Comparison of ENCODE assay signal across 9 mouse cellular contexts in the genomic region with DNA sequence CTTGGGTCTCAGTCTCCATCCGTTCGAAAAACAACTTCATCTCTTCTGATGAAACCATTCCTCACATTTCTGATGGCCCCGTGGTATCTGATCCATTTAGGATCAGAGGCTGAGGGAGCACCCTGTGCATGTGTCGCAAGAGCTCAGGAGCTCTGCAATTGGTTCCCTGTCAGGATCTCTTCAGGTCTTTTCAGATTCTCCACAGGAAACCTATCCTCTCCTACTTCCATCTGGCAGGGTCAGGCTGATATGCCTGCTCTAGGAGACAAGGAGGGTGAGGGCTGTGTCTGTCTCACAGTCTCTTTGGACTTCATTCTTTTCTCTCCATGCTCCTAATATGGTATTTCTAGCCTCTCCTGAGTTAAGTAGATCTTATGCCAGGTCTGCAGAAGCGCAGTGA. TPM values are rescaled to one million over a fixed set of nuclear protein-coding genes. Genes with fewer than 3 reads are reported as not detected.
DNase-seq lines count a peak whose midpoint lies in the region; ATAC-seq and TF ChIP-seq lines count a peak whose summit lies in the region.
"Had no signal": no experiment of that assay in that cellular context is flagged by ENCODE, and none has a peak within 500 bp of the region (broad histone marks: within the 10 kb centered on the region; RNA-seq: fewer than 3 reads in every experiment).

No protein-coding gene starts in this region.

- no peak overlapping the region for H3K4me3 ChIP-seq in heart, embryonic 10.5 days
- peak overlapping the region; percentile 25 for H3K4me3 ChIP-seq in lung, embryonic 16.5 days (ENCODE audit: low read length)
- H3K4me3 ChIP-seq in lung, adult 2 months (replicated peaks; ENCODE audit: extremely low read depth, low read depth, low read length) = no peak overlapping the region
- H3K4me3 ChIP-seq in embryonic facial prominence, embryonic 10.5 days = no peak overlapping the region
- peak overlapping the region; percentile 43 for H3K4me3 ChIP-seq in small intestine, adult 2 months (ENCODE audit: low read depth, low read length)
- no peak overlapping the region for H3K4me3 ChIP-seq in neural tube, embryonic 15.5 days (replicated peaks)
- H3K4me3 ChIP-seq: limb, embryonic 15.5 days had no signal

- no peak for ATAC-seq in lung, embryonic 16.5 days (ENCODE audit: low read depth)
- ATAC-seq in neural tube, embryonic 15.5 days (ENCODE audit: low FRiP score) = no peak

- H3K36me3 ChIP-seq in heart, embryonic 10.5 days = no peaks in the 10 kb centered on the region
- no peaks in the 10 kb centered on the region for H3K36me3 ChIP-seq in lung, embryonic 16.5 days (ENCODE audit: control insufficient read depth, insufficient read depth, low read length)
- no peaks in the 10 kb centered on the region for H3K36me3 ChIP-seq in embryonic facial prominence, embryonic 10.5 days (replicated peaks)
- H3K36me3 ChIP-seq in small intestine, adult 2 months (ENCODE audit: control insufficient read depth, insufficient read depth, low read length) = no peaks in the 10 kb centered on the region
- no peaks in the 10 kb centered on the region for H3K36me3 ChIP-seq in neural tube, embryonic 15.5 days
- H3K36me3 ChIP-seq: limb, embryonic 15.5 days had no signal

- H3K9ac ChIP-seq in lung, embryonic 16.5 days (ENCODE audit: low read length) = peak overlapping the region; percentile 29
- no peak overlapping the region for H3K9ac ChIP-seq in neural tube, embryonic 15.5 days (replicated peaks)
- H3K9ac ChIP-seq: limb, embryonic 15.5 days had no signal

- H3K4me1 ChIP-seq in heart, embryonic 10.5 days = peaks cover 40% of the 10 kb centered on the region
- peaks cover 28% of the 10 kb centered on the region for H3K4me1 ChIP-seq in lung, embryonic 16.5 days (replicated peaks; ENCODE audit: control insufficient read depth, insufficient read depth, low read length)
- H3K4me1 ChIP-seq in lung, adult 2 months (ENCODE audit: control insufficient read depth, insufficient read depth, low read length) = peaks cover 15% of the 10 kb centered on the region
- H3K4me1 ChIP-seq in embryonic facial prominence, embryonic 10.5 days = peaks cover 41% of the 10 kb centered on the region
- H3K4me1 ChIP-seq in small intestine, adult 2 months (ENCODE audit: control insufficient read depth, insufficient read depth, insufficient read length, low read length) = peaks cover 14% of the 10 kb centered on the region
- H3K4me1 ChIP-seq in neural tube, embryonic 15.5 days = peaks cover 32% of the 10 kb centered on the region

- H3K4me2 ChIP-seq in lung, embryonic 16.5 days (ENCODE audit: low read depth, low read length) = peak overlapping the region; percentile 41
- H3K4me2 ChIP-seq in neural tube, embryonic 15.5 days = no peak overlapping the region; the same call in 1 of the 2 replicates
- H3K4me2 ChIP-seq: limb, embryonic 15.5 days had no signal

- WGBS in heart, embryonic 10.5 days = 87% methylated on average over 5 of the region's 5 CpGs
- 80% methylated on average over 5 of the region's 5 CpGs for WGBS in lung, embryonic 16.5 days
- WGBS in lung, adult 2 months = 64% methylated on average over 5 of the region's 5 CpGs
- 93% methylated on average over 5 of the region's 5 CpGs for WGBS in embryonic facial prominence, embryonic 10.5 days
- WGBS in small intestine, adult 2 months = 89% methylated on average over 5 of the region's 5 CpGs
- 94% methylated on average over 5 of the region's 5 CpGs for WGBS in neural tube, embryonic 15.5 days

- intact Hi-C loops in heart, postnatal 10 days (cut with DNase I) = no loop called here

- no peak for DNase-seq in heart, embryonic 10.5 days (ENCODE audit: low spot score)
- DNase-seq in heart, postnatal 10 days = no peak
- no peak for DNase-seq in lung, adult 2 months
- no peak for DNase-seq in embryonic facial prominence, embryonic 10.5 days (ENCODE audit: low spot score)
- no peak for DNase-seq in spleen, adult 12 weeks (ENCODE audit: low spot score)

- TF ChIP-seq CTCF in lung, adult 2 months (IDR thresholded peaks at IDR 0.05; ENCODE audit: insufficient read depth, low read length) = no peak
- TF ChIP-seq CTCF in small intestine, adult 2 months (IDR thresholded peaks at IDR 0.05; ENCODE audit: extremely low read depth, insufficient read length, insufficient replicate concordance, low read depth, low read length) = no peak

- H3K27me3 ChIP-seq in heart, embryonic 10.5 days (ENCODE audit: insufficient read depth, poor library complexity, severe bottlenecking) = no peaks in the 10 kb centered on the region
- H3K27me3 ChIP-seq in lung, embryonic 16.5 days (ENCODE audit: control insufficient read depth, insufficient read depth, low read depth, low read length) = no peaks in the 10 kb centered on the region
- H3K27me3 ChIP-seq in embryonic facial prominence, embryonic 10.5 days (replicated peaks; ENCODE audit: low read depth, poor library complexity, severe bottlenecking) = no peaks in the 10 kb centered on the region
- no peaks in the 10 kb centered on the region for H3K27me3 ChIP-seq in small intestine, adult 2 months (ENCODE audit: control insufficient read depth, insufficient read depth, low read length)
- no peaks in the 10 kb centered on the region for H3K27me3 ChIP-seq in neural tube, embryonic 15.5 days (replicated peaks)
- H3K27me3 ChIP-seq: limb, embryonic 15.5 days had no signal

- TF ChIP-seq POLR2A in lung, adult 2 months (IDR thresholded peaks at IDR 0.05; ENCODE audit: borderline replicate concordance, extremely low read depth, low read depth, low read length) = no peak
- no peak for TF ChIP-seq POLR2A in small intestine, adult 2 months (IDR thresholded peaks at IDR 0.05; ENCODE audit: low read depth, low read length)

- H3K27ac ChIP-seq in heart, embryonic 10.5 days = peak overlapping the region; percentile 4; the same call in 1 of the 2 replicates
- H3K27ac ChIP-seq in lung, embryonic 16.5 days (ENCODE audit: low read length) = peak overlapping the region; percentile 68
- H3K27ac ChIP-seq in embryonic facial prominence, embryonic 10.5 days (replicated peaks) = peak overlapping the region; percentile 44; the same call in 1 of the 2 replicates
- no peak overlapping the region for H3K27ac ChIP-seq in small intestine, adult 2 months (ENCODE audit: insufficient read depth, low read depth, low read length)
- no peak overlapping the region for H3K27ac ChIP-seq in neural tube, embryonic 15.5 days (replicated peaks)
- H3K27ac ChIP-seq: limb, embryonic 15.5 days had no signal

- H3K9me3 ChIP-seq in heart, embryonic 10.5 days = no peaks in the 10 kb centered on the region
- H3K9me3 ChIP-seq in lung, embryonic 16.5 days (ENCODE audit: control insufficient read depth, low read length) = no peaks in the 10 kb centered on the region
- no peaks in the 10 kb centered on the region for H3K9me3 ChIP-seq in embryonic facial prominence, embryonic 10.5 days
- H3K9me3 ChIP-seq in neural tube, embryonic 15.5 days (replicated peaks) = no peaks in the 10 kb centered on the region
- H3K9me3 ChIP-seq: limb, embryonic 15.5 days had no signal

RNA-seq across cellular contexts. Expression of a gene that starts 2.7 kb away (rescaled TPM):
- 11.2 and 11.8 TPM in 2 replicates for polyA plus RNA-seq in heart, embryonic 10.5 days (2016; fragmentation: Nextera tagmentation; extraction: Ambion mirVana)
- 10 to 100 TPM; 18.3 to 18.5 TPM for total RNA-seq in heart, postnatal 10 days (2021)
- polyA plus RNA-seq in lung, embryonic 16.5 days (2015; fragmentation: Nextera tagmentation; extraction: Ambion mirVana) = 15.0 and 15.5 TPM in 2 replicates
- polyA plus RNA-seq in lung, adult 2 months (2012; rRNA removed) = 12.7 and 17.5 TPM in 2 replicates
- polyA plus RNA-seq in embryonic facial prominence, embryonic 10.5 days (2016; fragmentation: Nextera tagmentation; extraction: Ambion mirVana) = 12.6 and 13.1 TPM in 2 replicates
- polyA plus RNA-seq in small intestine, adult 2 months (2012; rRNA removed) = 6.4 and 11.5 TPM in 2 replicates
- polyA plus RNA-seq in neural tube, embryonic 15.5 days (2015; fragmentation: Nextera tagmentation; extraction: Ambion mirVana) = 12.6 and 12.9 TPM in 2 replicates

RNA-seq across cellular contexts. Expression of a gene that starts 43.1 kb away (rescaled TPM):
- 41.9 and 60.6 TPM in 2 replicates for polyA plus RNA-seq in heart, embryonic 10.5 days (2016; fragmentation: Nextera tagmentation; extraction: Ambion mirVana)
- 100 to 1,000 TPM; 397 to 585 TPM for total RNA-seq in heart, postnatal 10 days (2021)
- polyA plus RNA-seq in lung, embryonic 16.5 days (2015; fragmentation: Nextera tagmentation; extraction: Ambion mirVana) = 53.3 and 54.5 TPM in 2 replicates
- 53.6 and 71.3 TPM in 2 replicates for polyA plus RNA-seq in lung, adult 2 months (2012; rRNA removed)
- polyA plus RNA-seq in embryonic facial prominence, embryonic 10.5 days (2016; fragmentation: Nextera tagmentation; extraction: Ambion mirVana) = 17.7 and 22.4 TPM in 2 replicates
- polyA plus RNA-seq in small intestine, adult 2 months (2012; rRNA removed) = 25.6 and 47.2 TPM in 2 replicates
- polyA plus RNA-seq in neural tube, embryonic 15.5 days (2015; fragmentation: Nextera tagmentation; extraction: Ambion mirVana) = 58.6 and 58.7 TPM in 2 replicates

Comparison
In these comparisons a context has a peak if more than half of its experiments do, and no peak if none do; other contexts are left out.
1. H3K4me3 ChIP-seq: peak in lung, embryonic 16.5 days (single experiment) and small intestine, adult 2 months (single experiment); none in heart, embryonic 10.5 days (single experiment), lung, adult 2 months (single experiment), embryonic facial prominence, embryonic 10.5 days (single experiment) and neural tube, embryonic 15.5 days (single experiment).
2. H3K27ac ChIP-seq: peak in heart, embryonic 10.5 days (single experiment), lung, embryonic 16.5 days (single experiment) and embryonic facial prominence, embryonic 10.5 days (single experiment); none in small intestine, adult 2 months (single experiment) and neural tube, embryonic 15.5 days (single experiment).